Mouse (Mus musculus): Measurements from ENCODE around the gene Gfod2. TPM values are rescaled to one million over a fixed set of nuclear protein-coding genes. Genes with fewer than 3 reads are reported as not detected.

Gfod2 gene
- total and polyA plus RNA-seq, 3 experiments: 7.0 to 8.3 TPM; not detected in 1

- TF ChIP-seq RAD21 (IDR thresholded peaks at IDR 0.05; ENCODE audit: low read depth, low read length): no peak
- no peak for TF ChIP-seq SIN3A (IDR thresholded peaks at IDR 0.05; ENCODE audit: low read length)
- no peak for TF ChIP-seq POLR2AphosphoS5 (IDR thresholded peaks at IDR 0.05; ENCODE audit: borderline replicate concordance, low read depth, low read length)
- no peak for TF ChIP-seq NRF1 (IDR thresholded peaks at IDR 0.05; ENCODE audit: insufficient read depth, low read depth, low read length, poor library complexity, severe bottlenecking)
- TF ChIP-seq EP300 (IDR thresholded peaks at IDR 0.05; ENCODE audit: low read depth in 1 of 2, low read length in 2 of 2): no peak
- no peak overlapping the region for H3K9ac ChIP-seq (ENCODE audit: control insufficient read depth, low read depth, low read length, poor library complexity, severe bottlenecking)
- H3K9me3 ChIP-seq (replicated peaks; ENCODE audit: insufficient read depth, low read length): no peaks in the 10 kb centered on the region
- H3K27ac ChIP-seq (ENCODE audit: control insufficient read depth, low read depth, low read length): no peak overlapping the region; the same call in 1 of the 2 replicates
- DNase-seq (ENCODE audit: low read depth, low spot score): no peak
- H3K4me1 ChIP-seq (ENCODE audit: control insufficient read depth in 1 of 2, insufficient read depth in 2 of 2, low read length in 2 of 2): peaks cover 24 to 38% of the 10 kb centered on the region in 2 experiments
- peaks cover 0 to 38% of the 10 kb centered on the region in 2 experiments; a peak in 2 of 4 replicates for H3K36me3 ChIP-seq (ENCODE audit: control insufficient read depth in 1 of 2, insufficient read depth in 2 of 2, low read length in 2 of 2)
- no peak overlapping the region for H3K4me3 ChIP-seq (ENCODE audit: control insufficient read depth in 1 of 2, insufficient read depth in 1 of 2, low read depth in 2 of 2, low read length in 2 of 2)
- no peaks in the 10 kb centered on the region for H3K79me2 ChIP-seq (ENCODE audit: control insufficient read depth, insufficient read depth, low read length, poor library complexity)
- H3K27me3 ChIP-seq (ENCODE audit: control insufficient read depth in 1 of 2, insufficient read depth in 2 of 2, low read length in 2 of 2): no peaks in the 10 kb centered on the region
These were observed 39.9 kb upstream of the Gfod2 start for GRCm38 (mm10) chr8:105798408-105798807.

- H3K4me3 ChIP-seq (ENCODE audit: control insufficient read depth in 1 of 2, insufficient read depth in 1 of 2, low read depth in 2 of 2, low read length in 2 of 2): no peak overlapping the region
- no peaks in the 10 kb centered on the region for H3K79me2 ChIP-seq (ENCODE audit: control insufficient read depth, insufficient read depth, low read length, poor library complexity)
- TF ChIP-seq RAD21 (IDR thresholded peaks at IDR 0.05; ENCODE audit: low read depth, low read length) (no peak), KAT2A (conservative IDR thresholded peaks at IDR 0.05; ENCODE audit: low read depth, low read length) (no peak), GATA1 (IDR thresholded peaks at IDR 0.05; ENCODE audit: low read depth, low read length) (no peak), MYB (IDR thresholded peaks at IDR 0.05; ENCODE audit: low read depth, low read length) (no peak), ZMIZ1 (IDR thresholded peaks at IDR 0.05; ENCODE audit: low read depth, low read length) (no peak), EP300 (IDR thresholded peaks at IDR 0.05; ENCODE audit: low read depth in 1 of 2, low read length in 2 of 2) (no peak), MAFK (IDR thresholded peaks at IDR 0.05; ENCODE audit: borderline replicate concordance, low read depth, low read length) (no peak), MAZ (IDR thresholded peaks at IDR 0.05; ENCODE audit: low read depth, low read length) (no peak), TAL1 (IDR thresholded peaks at IDR 0.05; ENCODE audit: low read length) (no peak), MXI1 (IDR thresholded peaks at IDR 0.05; ENCODE audit: low read depth, low read length) (no peak), USF1 (IDR thresholded peaks at IDR 0.05; ENCODE audit: low read depth, low read length) (no peak), MAX (IDR thresholded peaks at IDR 0.05; ENCODE audit: low read length) (no peak), ZNF384 (IDR thresholded peaks at IDR 0.05; ENCODE audit: low read depth, low read length) (no peak), ZC3H11A (IDR thresholded peaks at IDR 0.05; ENCODE audit: low read depth, low read length) (no peak), ETS1 (IDR thresholded peaks at IDR 0.05; ENCODE audit: low read depth, low read length) (no peak)
- no peak for DNase-seq (ENCODE audit: low read depth, low spot score)
- peaks cover 0 to 24% of the 10 kb centered on the region in 2 experiments; a peak in 3 of 4 replicates for H3K36me3 ChIP-seq (ENCODE audit: control insufficient read depth in 1 of 2, insufficient read depth in 2 of 2, low read length in 2 of 2)
- H3K27me3 ChIP-seq (ENCODE audit: control insufficient read depth in 1 of 2, insufficient read depth in 2 of 2, low read length in 2 of 2): no peaks in the 10 kb centered on the region
- H3K9me3 ChIP-seq (replicated peaks; ENCODE audit: insufficient read depth, low read length): no peaks in the 10 kb centered on the region
- peaks cover 13 to 26% of the 10 kb centered on the region in 2 experiments for H3K4me1 ChIP-seq (ENCODE audit: control insufficient read depth in 1 of 2, insufficient read depth in 2 of 2, low read length in 2 of 2)
- H3K9ac ChIP-seq (ENCODE audit: control insufficient read depth, low read depth, low read length, poor library complexity, severe bottlenecking): no peak overlapping the region
- H3K27ac ChIP-seq (ENCODE audit: control insufficient read depth, low read depth, low read length): no peak overlapping the region
These were observed 37.3 kb upstream of the Gfod2 start for GRCm38 (mm10) chr8:105795785-105796184.
